Mouse (Mus musculus): ENCODE measurements around the gene Ssc5d. TPM values are rescaled to one million over a fixed set of nuclear protein-coding genes. Genes with fewer than 3 reads are reported as not detected.

Ssc5d gene
- polyA plus RNA-seq, 1 experiment from 2014 or later: 5.5 TPM

DNA sequence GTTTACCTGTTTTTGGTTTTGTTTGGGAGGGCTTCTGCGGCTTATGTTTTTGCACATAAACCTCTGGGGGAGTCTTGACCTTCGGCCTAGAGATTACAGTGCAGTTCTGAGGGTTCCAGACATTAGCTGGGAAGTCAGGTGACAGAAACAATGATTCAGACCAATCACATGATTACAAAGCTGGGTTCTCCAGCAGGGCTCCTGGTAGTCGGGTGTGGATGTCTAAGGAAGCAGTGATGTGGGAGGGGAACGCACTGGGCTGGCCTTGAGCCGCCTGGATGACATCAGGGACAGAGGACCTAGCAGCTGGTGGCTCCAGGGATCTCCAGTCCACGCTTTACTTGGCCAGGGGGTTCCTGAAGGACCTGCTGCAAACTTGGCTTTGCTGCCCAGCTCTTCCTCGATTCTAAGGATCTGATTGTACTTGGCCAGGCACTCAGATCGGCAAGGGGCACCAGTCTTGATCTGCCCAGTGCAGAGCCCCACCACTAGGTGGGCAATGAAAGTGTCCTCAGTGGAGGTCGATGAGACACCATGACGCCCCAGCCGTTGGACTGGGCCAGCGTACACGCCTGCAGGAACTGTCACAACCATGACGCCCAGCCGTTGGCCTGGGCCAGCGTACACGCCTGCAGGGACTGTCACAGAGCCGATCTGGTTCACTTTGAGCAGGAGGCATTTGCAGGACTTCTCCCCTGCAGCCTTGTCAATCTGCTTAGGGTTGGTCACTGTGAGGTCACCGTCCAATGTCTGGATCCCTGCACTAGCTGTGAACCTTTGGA, 25.2 kb downstream of the Ssc5d start:
- H3K27me3 ChIP-seq: no peaks in the 10 kb centered on the region
- H3K9me3 ChIP-seq (replicated peaks): no peaks in the 10 kb centered on the region
- 81% methylated on average over 19 of the region's 19 CpGs for WGBS
- 0 out of 2 replicates have a peak, but pooled peaks cover 3% of the 10 kb centered on the region for H3K4me1 ChIP-seq
- no peak overlapping the region for H3K9ac ChIP-seq
- ATAC-seq (ENCODE audit: insufficient number of reproducible peaks, low FRiP score, low TSS enrichment, low read depth): no peak
- no peak overlapping the region for H3K27ac ChIP-seq (replicated peaks)
- H3K4me2 ChIP-seq (replicated peaks): no peak overlapping the region
- no peaks in the 10 kb centered on the region for H3K36me3 ChIP-seq
- H3K4me3 ChIP-seq (replicated peaks): no peak overlapping the region

DNA sequence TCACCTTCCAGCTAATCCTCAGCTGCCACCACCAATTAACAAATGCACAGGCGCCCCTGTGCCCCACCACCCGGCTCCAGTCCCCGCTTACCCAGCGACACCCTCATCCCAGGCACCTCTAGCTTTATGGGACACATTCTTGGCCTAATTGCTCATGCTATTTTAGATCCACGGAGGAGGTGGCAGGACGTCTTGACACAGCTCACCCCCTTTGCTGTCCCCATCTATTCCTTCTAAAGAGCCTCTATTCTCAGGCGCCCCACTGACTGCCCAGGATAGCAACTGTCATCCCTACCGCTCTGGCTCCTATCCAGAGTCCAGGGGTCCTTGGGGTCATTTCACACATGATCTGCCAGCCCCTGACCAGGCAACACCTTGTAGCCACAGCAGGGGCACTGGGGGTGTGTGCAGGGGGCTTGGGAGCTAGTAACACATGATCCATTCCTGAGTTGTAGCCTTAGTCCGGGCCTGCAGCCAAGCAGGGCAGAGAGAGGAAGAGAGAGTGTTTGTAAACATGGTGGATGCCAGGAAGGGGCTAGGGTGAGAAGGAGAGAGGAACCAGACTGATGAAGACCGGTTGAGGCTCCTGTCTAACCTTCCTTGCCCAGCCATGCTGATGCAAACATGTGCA, 28.3 kb downstream of the Ssc5d start:
- Histone ChIP-seq H3K36me3 (no peaks in the 10 kb centered on the region), H3K27me3 (no peaks in the 10 kb centered on the region), H3K9ac (no peak overlapping the region), H3K4me2 (replicated peaks) (no peak overlapping the region), H3K27ac (replicated peaks) (no peak overlapping the region), H3K4me1 (0 out of 2 replicates have a peak, but pooled peaks cover 3% of the 10 kb centered on the region), H3K9me3 (replicated peaks) (no peaks in the 10 kb centered on the region), H3K4me3 (replicated peaks) (no peak overlapping the region)
- no peak for ATAC-seq (ENCODE audit: insufficient number of reproducible peaks, low FRiP score, low TSS enrichment, low read depth)
- 26% methylated on average over 10 of the region's 10 CpGs for WGBS

DNA sequence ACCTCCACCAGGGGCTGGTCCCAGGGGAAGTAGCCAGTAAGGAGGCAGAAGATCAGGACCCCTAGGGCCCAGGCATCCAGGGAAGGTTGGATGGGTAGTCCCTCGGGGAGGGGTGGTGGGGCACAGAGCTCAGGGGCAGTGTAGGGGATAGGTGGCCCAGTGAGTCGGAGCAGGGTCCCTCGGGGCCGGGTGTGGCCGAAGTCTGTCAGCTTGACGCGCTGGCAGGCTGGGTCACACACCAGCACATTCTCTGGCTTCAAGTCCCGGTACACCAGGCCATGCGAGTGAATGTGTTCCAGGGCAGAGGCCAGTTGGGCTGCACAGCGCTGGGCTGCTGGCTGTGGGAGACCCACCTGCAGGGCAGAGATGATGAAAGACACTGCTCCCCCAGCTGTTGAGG, 31.8 kb downstream of the Ssc5d start:
- Histone ChIP-seq H3K9ac (no peak overlapping the region), H3K27ac (replicated peaks) (no peak overlapping the region), H3K9me3 (replicated peaks) (no peaks in the 10 kb centered on the region), H3K27me3 (no peaks in the 10 kb centered on the region), H3K36me3 (no peaks in the 10 kb centered on the region), H3K4me1 (0 out of 2 replicates have a peak, but pooled peaks cover 3% of the 10 kb centered on the region), H3K4me3 (replicated peaks) (no peak overlapping the region), H3K4me2 (replicated peaks) (no peak overlapping the region)
- no peak for ATAC-seq (ENCODE audit: insufficient number of reproducible peaks, low FRiP score, low TSS enrichment, low read depth)
- WGBS: 71% methylated on average over 10 of the region's 10 CpGs

DNA sequence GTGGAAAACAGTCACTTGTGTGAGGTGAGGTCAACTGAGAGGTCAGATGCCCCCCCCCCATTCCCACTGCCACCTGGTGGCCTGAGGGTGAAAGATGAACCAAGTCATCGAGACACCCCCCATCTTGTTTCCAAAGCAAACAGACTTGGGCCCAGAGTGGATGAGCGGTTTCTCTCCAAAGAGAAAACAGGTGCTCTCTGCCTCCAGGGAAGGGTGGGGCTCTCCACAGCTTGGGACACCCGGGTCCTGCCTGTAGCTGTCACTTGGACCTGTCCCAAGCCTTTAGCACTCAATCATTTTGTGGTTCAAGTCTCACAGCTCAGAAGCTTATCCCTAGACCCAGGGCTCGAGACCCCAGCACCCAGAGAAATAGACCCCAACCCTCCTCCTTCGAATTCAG, 37.9 kb downstream of the Ssc5d start:
- peaks cover 7% of the 10 kb centered on the region for H3K4me1 ChIP-seq
- no peaks in the 10 kb centered on the region for H3K9me3 ChIP-seq (replicated peaks)
- ATAC-seq (ENCODE audit: insufficient number of reproducible peaks, low FRiP score, low TSS enrichment, low read depth): no peak
- 50% methylated on average over 5 of the region's 5 CpGs for WGBS
- H3K27me3 ChIP-seq: no peaks in the 10 kb centered on the region
- H3K27ac ChIP-seq (replicated peaks): no peak overlapping the region
- no peak overlapping the region for H3K4me3 ChIP-seq (replicated peaks)
- no peak overlapping the region for H3K4me2 ChIP-seq (replicated peaks)
- no peaks in the 10 kb centered on the region for H3K36me3 ChIP-seq
- H3K9ac ChIP-seq: no peak overlapping the region

DNA sequence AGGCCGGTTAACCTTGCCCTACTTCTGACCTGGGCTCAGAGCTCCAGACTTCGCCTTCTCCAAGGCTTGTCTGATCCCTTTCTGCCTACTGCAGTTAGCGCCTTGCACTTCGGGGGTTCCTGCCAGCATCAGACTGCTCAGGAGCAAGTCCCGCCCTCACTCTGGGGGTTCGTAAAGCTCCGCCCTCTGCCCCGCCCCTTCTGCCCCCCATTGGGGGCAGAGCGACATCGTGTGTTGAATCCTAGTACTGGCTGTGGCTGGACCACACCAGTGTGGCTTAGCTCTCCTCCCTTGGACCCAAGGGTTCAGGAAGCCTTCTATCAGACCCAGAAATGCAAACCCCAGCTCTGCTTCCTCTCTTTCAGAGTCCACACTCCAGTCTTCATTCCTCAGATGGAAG, 38.7 kb downstream of the Ssc5d start, which contains the start of gene Sbk2:
Gene Sbk2 (minus strand): TSS at position 135 of the 400 bp plus-strand sequence.
- no peaks in the 10 kb centered on the region for H3K9me3 ChIP-seq (replicated peaks)
- no peak within 1 kb of the TSS for H3K4me3 ChIP-seq (replicated peaks)
- H3K4me1 ChIP-seq: peaks cover 7% of the 10 kb centered on the region
- no peaks in the 10 kb centered on the region for H3K36me3 ChIP-seq
- H3K27me3 ChIP-seq: no peaks in the 10 kb centered on the region
- no peak within 1 kb of the TSS for H3K9ac ChIP-seq
- ATAC-seq (ENCODE audit: insufficient number of reproducible peaks, low FRiP score, low TSS enrichment, low read depth): peak; percentile 76; the same call in 1 of the 2 replicates
- H3K4me2 ChIP-seq (replicated peaks): peak within 1 kb of the TSS; percentile 24; the same call in 1 of the 2 replicates
- no peak within 1 kb of the TSS; the same call in 1 of the 2 replicates for H3K27ac ChIP-seq (replicated peaks)
- 4% methylated on average over 10 of the region's 10 CpGs for WGBS

DNA sequence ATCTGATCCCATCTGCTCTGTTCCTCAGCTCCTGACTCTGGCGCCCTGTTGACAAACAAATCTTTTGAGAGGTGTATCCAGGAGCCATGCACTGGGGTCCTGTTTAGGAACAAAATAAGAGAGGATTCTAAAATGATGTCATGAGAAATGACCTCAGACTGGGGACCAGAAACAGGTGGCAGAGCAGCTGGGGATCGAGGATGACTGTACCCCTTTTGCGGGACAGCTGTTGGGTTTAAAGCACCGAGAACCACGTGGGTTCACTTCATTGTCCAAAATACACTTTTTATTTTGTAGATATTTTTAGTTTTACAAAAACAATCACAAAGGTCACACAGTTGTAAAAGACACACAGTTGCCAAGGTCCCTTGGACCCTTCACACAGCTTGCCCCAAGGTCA, 39.4 kb downstream of the Ssc5d start:
- Histone ChIP-seq H3K9me3 (replicated peaks) (no peaks in the 10 kb centered on the region), H3K27ac (replicated peaks) (no peak overlapping the region), H3K4me2 (replicated peaks) (no peak overlapping the region), H3K27me3 (no peaks in the 10 kb centered on the region), H3K9ac (no peak overlapping the region), H3K36me3 (no peaks in the 10 kb centered on the region), H3K4me3 (replicated peaks) (no peak overlapping the region), H3K4me1 (peaks cover 7% of the 10 kb centered on the region)
- ATAC-seq (ENCODE audit: insufficient number of reproducible peaks, low FRiP score, low TSS enrichment, low read depth): no peak
- 77% methylated on average over 5 of the region's 5 CpGs for WGBS

DNA sequence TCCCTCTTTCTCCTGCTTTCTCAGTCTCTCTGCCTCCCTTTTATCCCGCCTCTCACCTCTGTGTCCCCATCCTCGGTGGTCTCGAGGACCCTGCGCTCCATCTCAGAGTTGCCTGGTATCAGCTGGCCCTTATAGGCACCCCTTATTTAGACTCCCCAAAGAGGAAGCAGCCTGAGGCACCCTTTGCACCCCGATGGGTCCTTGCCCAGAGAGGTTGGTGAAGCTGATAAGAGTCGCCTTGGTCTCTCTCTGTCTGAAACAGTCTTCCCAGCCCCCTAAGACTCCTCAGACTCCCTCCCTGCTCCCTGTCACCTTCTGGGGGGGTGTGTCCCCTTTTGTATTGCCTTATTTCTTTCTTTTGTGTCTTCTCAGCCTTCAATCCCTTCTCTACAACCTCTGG, 45.5 kb downstream of the Ssc5d start, which contains the start of gene Sbk3:
Gene Sbk3 (minus strand): TSS at position 101 of the 400 bp plus-strand sequence.
- H3K4me1 ChIP-seq: no peaks in the 10 kb centered on the region
- H3K4me3 ChIP-seq (replicated peaks): no peak within 1 kb of the TSS
- no peaks in the 10 kb centered on the region for H3K36me3 ChIP-seq
- H3K27me3 ChIP-seq: no peaks in the 10 kb centered on the region
- H3K27ac ChIP-seq (replicated peaks): no peak within 1 kb of the TSS
- no peak within 1 kb of the TSS for H3K4me2 ChIP-seq (replicated peaks)
- ATAC-seq (ENCODE audit: insufficient number of reproducible peaks, low FRiP score, low TSS enrichment, low read depth): no peak
- WGBS: 45% methylated on average over 6 of the region's 6 CpGs
- H3K9ac ChIP-seq: no peak within 1 kb of the TSS
- H3K9me3 ChIP-seq (replicated peaks): no peaks in the 10 kb centered on the region

DNA sequence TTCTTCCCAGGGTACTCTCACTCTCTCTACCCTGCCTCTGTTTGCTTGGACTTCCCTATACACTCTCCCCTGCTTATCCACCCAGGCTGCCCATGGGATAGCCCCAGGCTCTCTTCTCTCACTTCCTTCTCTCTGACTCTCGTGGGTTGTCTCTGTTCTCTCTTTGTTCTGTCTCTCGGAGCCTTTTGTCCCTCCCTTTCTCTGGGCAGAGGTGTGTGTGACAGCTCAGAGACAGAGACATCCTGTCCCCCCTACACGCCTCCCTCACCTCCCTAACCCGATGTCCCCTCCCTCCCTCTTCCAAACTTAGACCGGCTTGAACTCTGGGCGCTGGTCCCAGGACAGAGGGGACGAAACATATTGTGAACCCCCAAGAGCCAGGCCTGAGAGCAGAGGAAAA, 46.1 kb downstream of the Ssc5d start:
- Histone ChIP-seq H3K27me3 (no peaks in the 10 kb centered on the region), H3K27ac (replicated peaks) (no peak overlapping the region), H3K4me2 (replicated peaks) (no peak overlapping the region), H3K4me1 (no peaks in the 10 kb centered on the region), H3K36me3 (no peaks in the 10 kb centered on the region), H3K9ac (no peak overlapping the region), H3K4me3 (replicated peaks) (no peak overlapping the region), H3K9me3 (replicated peaks) (no peaks in the 10 kb centered on the region)
- no peak for ATAC-seq (ENCODE audit: insufficient number of reproducible peaks, low FRiP score, low TSS enrichment, low read depth)
- WGBS: 17% methylated on average over 7 of the region's 7 CpGs

DNA sequence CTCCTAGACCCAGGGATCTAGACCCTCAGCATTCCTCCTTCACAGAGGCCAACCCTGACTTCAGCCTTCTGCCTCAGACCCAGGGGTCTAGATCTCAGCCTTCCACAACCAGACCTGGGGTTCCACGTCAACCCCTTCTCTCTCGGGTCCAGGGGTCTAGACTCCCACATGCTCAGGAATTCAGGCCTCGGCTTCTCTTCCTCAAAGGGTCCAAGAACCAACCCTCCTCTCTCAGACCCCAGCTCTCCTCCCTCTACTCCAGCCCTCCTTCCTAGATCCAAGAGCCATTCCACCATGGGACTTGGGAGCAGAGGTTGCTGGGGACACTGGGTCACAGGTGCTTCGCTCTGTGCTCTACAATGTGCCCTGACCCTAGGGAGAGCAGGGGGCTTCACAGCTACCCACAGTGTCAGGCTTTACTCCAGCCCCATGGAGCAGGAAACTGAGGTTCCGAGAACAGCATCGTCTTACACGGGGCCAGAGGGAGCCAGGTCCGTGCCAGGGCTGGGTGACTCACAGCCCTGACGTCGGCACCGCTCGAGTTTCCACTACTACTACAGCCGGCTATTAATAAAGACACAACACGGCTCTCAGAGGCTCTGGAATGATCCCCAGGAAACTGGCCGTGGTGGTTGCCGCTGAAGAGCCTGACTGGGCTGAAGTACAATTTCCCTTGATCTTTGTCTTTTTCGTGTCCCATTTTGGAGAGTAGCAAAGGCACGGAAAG, 46.9 kb downstream of the Ssc5d start:
- Histone ChIP-seq H3K27me3 (no peaks in the 10 kb centered on the region), H3K4me3 (replicated peaks) (no peak overlapping the region), H3K4me2 (replicated peaks) (no peak overlapping the region), H3K36me3 (no peaks in the 10 kb centered on the region), H3K9me3 (replicated peaks) (no peaks in the 10 kb centered on the region), H3K4me1 (no peaks in the 10 kb centered on the region), H3K27ac (replicated peaks) (no peak overlapping the region), H3K9ac (no peak overlapping the region)
- peak; percentile 61; the same call in 1 of the 2 replicates for ATAC-seq (ENCODE audit: insufficient number of reproducible peaks, low FRiP score, low TSS enrichment, low read depth)
- WGBS: 65% methylated on average over 18 of the region's 18 CpGs

DNA sequence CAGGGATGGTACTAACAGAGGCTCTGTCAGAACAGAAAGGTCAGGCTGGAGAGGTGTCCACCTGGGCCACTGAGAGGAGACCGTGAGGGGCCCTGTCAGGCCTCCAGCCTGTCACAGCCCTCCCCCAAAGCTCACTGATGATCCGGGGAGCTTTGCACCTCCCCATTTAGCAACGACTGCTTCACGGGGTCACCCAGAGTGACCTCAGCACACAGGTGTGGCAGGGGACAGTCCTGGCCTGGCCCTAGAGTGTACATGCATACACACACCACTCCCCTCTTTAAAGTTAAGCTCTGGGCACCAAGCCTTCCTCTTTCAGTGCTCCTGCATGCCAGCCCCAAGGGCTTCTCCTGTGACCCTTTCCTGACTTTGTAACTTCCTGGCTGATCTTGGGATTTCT, 49.9 kb downstream of the Ssc5d start:
- H3K4me3 ChIP-seq (replicated peaks): no peak overlapping the region
- H3K27ac ChIP-seq (replicated peaks): no peak overlapping the region
- H3K4me1 ChIP-seq: no peaks in the 10 kb centered on the region
- ATAC-seq (ENCODE audit: insufficient number of reproducible peaks, low FRiP score, low TSS enrichment, low read depth): no peak
- WGBS: 49% methylated on average over 4 of the region's 4 CpGs
- H3K27me3 ChIP-seq: no peaks in the 10 kb centered on the region
- no peaks in the 10 kb centered on the region for H3K9me3 ChIP-seq (replicated peaks)
- H3K9ac ChIP-seq: no peak overlapping the region
- H3K36me3 ChIP-seq: no peaks in the 10 kb centered on the region
- no peak overlapping the region for H3K4me2 ChIP-seq (replicated peaks)

DNA sequence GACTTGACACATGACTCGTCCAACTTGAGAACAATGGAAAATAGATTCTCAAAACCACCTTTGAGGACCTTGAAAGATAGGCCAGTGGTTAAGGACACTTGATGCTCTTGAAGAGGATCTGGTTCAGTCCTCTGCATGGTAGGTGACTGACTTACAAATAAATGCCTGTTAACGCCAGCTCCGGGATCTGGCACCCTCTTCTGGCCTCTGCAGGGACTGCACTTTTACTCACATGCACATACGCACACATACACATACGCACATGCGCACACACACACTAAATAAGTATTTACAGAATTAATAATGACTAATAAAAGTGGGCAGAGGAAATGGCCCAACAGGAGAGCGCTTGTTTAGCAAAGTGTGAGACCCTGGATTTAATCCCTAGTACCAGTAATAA, 51.2 kb downstream of the Ssc5d start:
- Histone ChIP-seq H3K27ac (replicated peaks) (no peak overlapping the region), H3K4me2 (replicated peaks) (no peak overlapping the region), H3K4me3 (replicated peaks) (no peak overlapping the region), H3K36me3 (no peaks in the 10 kb centered on the region), H3K4me1 (no peaks in the 10 kb centered on the region), H3K27me3 (no peaks in the 10 kb centered on the region), H3K9ac (no peak overlapping the region), H3K9me3 (replicated peaks) (no peaks in the 10 kb centered on the region)
- no peak for ATAC-seq (ENCODE audit: insufficient number of reproducible peaks, low FRiP score, low TSS enrichment, low read depth)
- whole genome bisulfite sequencing: 88% methylated on average over 7 of the region's 7 CpGs
